Mouse (Mus musculus): Measurements from ENCODE around the gene Tkt. TPM values are rescaled to one million over a fixed set of nuclear protein-coding genes. Genes with fewer than 3 reads are reported as not detected.

The Tkt gene
- polyA plus RNA-seq (2016; fragmentation: Nextera tagmentation; extraction: Ambion mirVana): 85.7 and 90.4 TPM in 2 replicates

DNA sequence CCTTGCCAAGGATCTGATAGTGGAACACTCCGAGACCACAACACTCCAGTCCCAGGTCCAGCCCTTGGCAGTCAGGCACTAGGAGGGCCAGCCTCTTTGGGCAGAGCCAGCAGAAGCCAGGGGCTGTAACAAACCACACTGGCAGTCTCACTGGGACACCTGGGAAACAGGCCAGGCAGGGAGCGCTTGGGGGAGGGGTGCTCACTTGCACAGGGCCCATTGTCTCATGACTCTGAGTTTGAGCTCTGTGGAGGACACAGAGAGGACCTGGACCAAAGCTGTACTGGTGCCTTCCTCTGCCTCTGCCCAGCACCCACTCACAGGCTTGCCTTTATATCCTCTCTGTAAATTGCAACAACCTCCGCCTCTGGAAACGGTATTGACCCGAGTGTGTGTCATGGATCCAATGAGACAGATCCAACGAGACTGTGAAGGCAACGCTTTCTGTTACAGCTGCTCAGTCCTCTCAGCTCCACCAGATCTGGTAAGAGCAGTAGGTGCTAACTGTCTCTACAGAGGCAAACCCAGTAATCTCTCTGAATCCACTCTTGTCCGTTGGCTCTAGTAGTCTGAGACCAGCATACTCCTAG, at the start of gene Tkt:
Gene Tkt (plus strand): TSS at position 229 of the 590 bp plus-strand sequence.
- Histone ChIP-seq H3K4me3 (peak within 1 kb of the TSS; percentile 72), H3K9me3 (replicated peaks) (no peaks in the 10 kb centered on the region), H3K27me3 (replicated peaks) (0 out of 2 replicates have a peak, but pooled peaks cover 9% of the 10 kb centered on the region), H3K36me3 (0 out of 2 replicates have a peak, but pooled peaks cover 2% of the 10 kb centered on the region), H3K27ac (ENCODE audit: poor library complexity, severe bottlenecking) (peak within 1 kb of the TSS; percentile 92), H3K4me2 (peak within 1 kb of the TSS; percentile 89), H3K4me1 (replicated peaks) (peaks cover 38% of the 10 kb centered on the region), H3K9ac (peak within 1 kb of the TSS; percentile 91)
- peak; percentile 17; the same call in 1 of the 2 replicates for ATAC-seq (ENCODE audit: insufficient number of reproducible peaks, low FRiP score)
- 22% methylated on average over 8 of the region's 8 CpGs for WGBS

DNA sequence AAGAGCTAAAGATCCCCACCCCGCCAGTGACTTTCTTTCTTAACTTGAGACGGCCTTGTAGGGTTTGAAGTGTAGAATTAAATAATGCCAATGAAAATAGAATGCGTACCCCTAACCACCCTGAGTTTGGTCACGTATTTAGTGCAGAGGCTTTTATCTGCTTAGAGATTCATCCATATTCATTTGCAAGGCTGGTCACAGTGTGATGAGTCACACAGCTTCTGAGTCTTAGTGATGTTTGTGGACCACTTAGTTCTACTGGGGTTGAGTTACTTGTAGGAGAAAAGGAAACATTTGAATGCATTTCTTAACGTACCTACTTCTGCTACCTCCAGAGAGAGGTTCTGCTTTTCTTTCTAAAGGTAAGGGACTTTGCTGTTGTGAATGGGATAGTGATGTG, 43.2 kb upstream of the Tkt start:
- no peak for ATAC-seq (ENCODE audit: insufficient number of reproducible peaks, low FRiP score)
- no peak overlapping the region for H3K27ac ChIP-seq (ENCODE audit: poor library complexity, severe bottlenecking)
- H3K9ac ChIP-seq: no peak overlapping the region
- peaks cover 57% of the 10 kb centered on the region for H3K36me3 ChIP-seq
- 85% methylated on average over 5 of the region's 5 CpGs for WGBS
- H3K4me2 ChIP-seq: no peak overlapping the region
- H3K27me3 ChIP-seq (replicated peaks): no peaks in the 10 kb centered on the region
- H3K4me1 ChIP-seq (replicated peaks): peaks cover 10% of the 10 kb centered on the region
- no peak overlapping the region for H3K4me3 ChIP-seq
- no peaks in the 10 kb centered on the region for H3K9me3 ChIP-seq (replicated peaks)

DNA sequence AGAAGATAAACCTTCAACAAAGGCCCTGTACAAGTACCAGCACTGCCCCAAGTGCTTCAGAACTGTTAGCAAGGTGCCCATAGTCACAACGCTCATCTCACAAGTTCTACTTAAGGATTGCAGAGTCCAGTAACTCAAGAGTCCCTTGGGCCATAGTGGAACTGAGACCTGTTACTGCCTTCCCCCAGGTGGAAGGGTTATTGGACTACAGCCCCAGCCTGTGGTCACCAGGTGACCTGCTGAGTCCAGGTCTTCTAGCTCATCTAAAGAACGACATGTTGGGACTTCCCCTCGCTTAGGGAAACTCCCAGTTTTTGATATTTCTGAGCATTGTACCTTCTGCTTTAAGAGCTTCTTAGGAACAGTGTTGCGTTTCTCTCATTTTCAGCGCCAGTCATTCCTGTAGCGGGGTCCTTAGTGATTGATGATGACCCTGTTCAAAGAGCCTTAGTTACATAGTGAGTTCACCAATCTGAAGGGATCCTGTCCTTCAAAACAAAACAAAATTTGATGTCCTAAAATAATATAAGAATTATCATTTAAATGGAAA, 37.9 kb upstream of the Tkt start:
- peaks cover 5% of the 10 kb centered on the region for H3K4me1 ChIP-seq (replicated peaks)
- no peak overlapping the region for H3K9ac ChIP-seq
- peaks cover 63% of the 10 kb centered on the region for H3K36me3 ChIP-seq
- ATAC-seq (ENCODE audit: insufficient number of reproducible peaks, low FRiP score): no peak
- H3K27ac ChIP-seq (ENCODE audit: poor library complexity, severe bottlenecking): no peak overlapping the region
- no peak overlapping the region for H3K4me3 ChIP-seq
- no peak overlapping the region for H3K4me2 ChIP-seq
- H3K9me3 ChIP-seq (replicated peaks): no peaks in the 10 kb centered on the region
- no peaks in the 10 kb centered on the region for H3K27me3 ChIP-seq (replicated peaks)
- WGBS: 90% methylated on average over 6 of the region's 6 CpGs

DNA sequence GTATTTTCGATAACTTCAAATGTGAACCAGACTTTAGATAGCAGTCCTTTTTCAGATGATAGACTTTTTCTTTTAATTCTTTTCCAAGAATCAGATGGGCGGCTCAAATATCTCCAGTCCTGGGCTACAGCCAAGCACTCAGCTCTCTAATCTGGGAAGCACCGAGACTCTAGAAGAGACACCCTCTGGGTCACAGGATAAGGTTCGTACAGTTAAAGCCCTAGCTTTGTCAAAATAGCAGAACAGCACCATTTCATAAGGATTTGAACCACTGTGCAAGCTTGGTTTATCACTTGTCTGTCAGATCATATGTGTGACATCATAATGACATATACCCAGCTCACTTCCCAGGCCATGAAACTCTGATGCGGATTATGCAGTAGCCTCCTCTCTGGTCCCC, 35.3 kb upstream of the Tkt start:
- ATAC-seq (ENCODE audit: insufficient number of reproducible peaks, low FRiP score): no peak
- H3K4me1 ChIP-seq (replicated peaks): peaks cover 4% of the 10 kb centered on the region
- no peak overlapping the region for H3K4me3 ChIP-seq
- peaks cover 46% of the 10 kb centered on the region for H3K36me3 ChIP-seq
- H3K27ac ChIP-seq (ENCODE audit: poor library complexity, severe bottlenecking): no peak overlapping the region
- WGBS: 71% methylated on average over 5 of the region's 5 CpGs
- no peaks in the 10 kb centered on the region for H3K27me3 ChIP-seq (replicated peaks)
- no peak overlapping the region for H3K9ac ChIP-seq
- H3K9me3 ChIP-seq (replicated peaks): no peaks in the 10 kb centered on the region
- H3K4me2 ChIP-seq: no peak overlapping the region

DNA sequence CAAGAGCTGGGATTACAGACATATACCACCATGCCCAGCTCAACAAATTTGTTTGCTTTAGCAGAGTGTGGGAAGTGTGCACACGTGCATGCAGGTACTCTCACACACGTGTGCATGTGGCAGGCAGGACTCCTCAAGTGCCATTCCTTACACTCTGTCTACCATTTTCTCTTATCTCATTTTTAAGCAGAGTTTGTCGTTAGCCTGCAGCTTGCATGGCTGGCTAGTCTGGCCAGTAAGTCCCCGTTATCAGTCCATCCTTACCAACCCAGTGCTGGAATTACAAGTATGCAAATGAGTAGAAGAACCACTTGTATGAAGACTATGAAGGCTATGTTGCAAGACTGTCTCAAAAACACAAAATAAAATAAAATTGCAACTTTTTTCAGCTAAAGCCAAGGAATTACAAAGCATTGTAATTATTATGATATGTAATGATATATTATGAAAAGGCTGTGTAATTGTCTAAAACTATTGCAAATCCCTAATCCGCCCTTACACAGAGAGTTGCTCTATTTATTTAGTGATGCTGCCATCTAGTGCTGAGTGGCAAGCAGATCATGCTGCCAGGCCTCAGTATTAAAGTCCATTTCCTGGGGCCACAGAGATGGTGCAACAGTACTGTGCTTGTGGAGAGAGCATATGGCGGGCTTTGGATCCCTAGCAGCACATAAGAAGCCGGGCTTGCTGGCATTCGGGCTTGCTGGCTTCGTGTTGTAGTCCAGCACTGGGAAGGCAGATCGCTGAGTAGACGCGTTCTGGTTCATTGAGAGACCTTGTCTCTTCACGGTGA, 32.0 kb upstream of the Tkt start:
- Histone ChIP-seq H3K9me3 (replicated peaks) (no peaks in the 10 kb centered on the region), H3K36me3 (peaks cover 62% of the 10 kb centered on the region), H3K4me1 (replicated peaks) (peaks cover 4% of the 10 kb centered on the region), H3K4me2 (no peak overlapping the region), H3K27ac (ENCODE audit: poor library complexity, severe bottlenecking) (no peak overlapping the region), H3K4me3 (no peak overlapping the region), H3K27me3 (replicated peaks) (no peaks in the 10 kb centered on the region), H3K9ac (no peak overlapping the region)
- 68% methylated on average over 13 of the region's 13 CpGs for WGBS
- 0 out of 2 replicates have a peak, but pooled peaks have one; percentile 18 for ATAC-seq (ENCODE audit: insufficient number of reproducible peaks, low FRiP score)

DNA sequence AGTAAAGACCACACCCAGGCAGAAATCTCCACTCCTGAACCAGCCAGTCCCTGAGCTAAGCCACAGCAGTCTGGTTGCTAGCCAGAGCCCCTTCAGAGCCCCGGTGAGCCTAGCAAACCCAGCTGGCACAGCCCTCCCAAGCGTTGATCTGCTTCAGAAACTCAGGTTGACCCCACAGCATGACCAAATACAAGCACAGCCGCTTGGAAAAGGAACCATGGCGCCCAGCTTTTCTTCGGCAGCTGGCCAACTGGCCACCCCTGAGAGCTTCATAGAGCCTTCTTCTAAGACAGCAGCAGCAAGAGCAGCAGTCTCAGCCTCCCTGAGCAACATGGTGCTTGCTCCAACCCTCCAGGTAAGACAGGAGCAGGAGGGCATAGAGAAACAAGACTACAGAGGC, 28.8 kb upstream of the Tkt start:
- Histone ChIP-seq H3K4me3 (no peak overlapping the region), H3K27ac (ENCODE audit: poor library complexity, severe bottlenecking) (no peak overlapping the region), H3K9ac (no peak overlapping the region), H3K27me3 (replicated peaks) (no peaks in the 10 kb centered on the region), H3K4me1 (replicated peaks) (peaks cover 4% of the 10 kb centered on the region), H3K36me3 (peaks cover 72% of the 10 kb centered on the region), H3K9me3 (replicated peaks) (no peaks in the 10 kb centered on the region), H3K4me2 (no peak overlapping the region)
- no peak for ATAC-seq (ENCODE audit: insufficient number of reproducible peaks, low FRiP score)
- 88% methylated on average over 5 of the region's 5 CpGs for WGBS

DNA sequence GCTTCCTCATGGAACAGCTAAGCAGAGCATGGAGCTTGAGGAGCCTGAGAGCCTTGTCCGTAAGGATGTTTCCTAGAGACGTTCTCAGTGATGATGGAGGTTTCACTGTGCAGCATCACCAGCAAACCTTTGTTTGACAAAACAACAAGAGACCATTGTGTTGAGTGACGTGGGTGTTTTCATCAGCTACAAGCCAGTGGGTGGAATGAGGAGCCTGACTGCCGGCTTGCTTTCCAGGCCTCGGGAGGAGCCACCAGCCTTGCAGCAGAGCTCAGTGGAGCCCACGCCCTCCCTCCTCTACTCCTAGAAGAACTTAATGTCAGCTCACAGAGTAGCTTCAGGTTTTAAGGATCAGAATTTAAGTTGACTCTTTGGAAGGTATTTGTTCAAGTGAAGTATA, 24.8 kb upstream of the Tkt start:
- no peak for ATAC-seq (ENCODE audit: insufficient number of reproducible peaks, low FRiP score)
- no peak overlapping the region for H3K4me2 ChIP-seq

DNA sequence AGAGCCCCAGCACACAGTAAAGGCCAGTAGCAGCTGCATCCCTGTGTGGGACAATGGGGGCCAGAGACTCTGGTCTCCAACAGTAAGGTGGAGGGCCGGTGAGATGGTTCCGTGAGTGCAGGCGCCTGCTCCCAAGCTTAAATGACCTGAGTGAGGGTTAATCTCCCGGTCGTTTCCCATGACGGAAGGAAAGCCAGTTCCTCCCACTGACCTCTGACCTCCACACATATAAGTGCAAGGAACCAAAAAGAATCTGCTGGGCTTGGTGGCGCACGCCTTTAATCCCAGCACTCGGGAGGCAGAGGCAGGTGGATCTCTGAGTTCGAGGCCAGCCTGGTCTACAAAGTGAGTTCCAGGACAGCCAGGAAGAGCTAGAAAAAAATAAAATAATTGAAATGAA, 19.8 kb upstream of the Tkt start:
- no peak for ATAC-seq (ENCODE audit: insufficient number of reproducible peaks, low FRiP score)
- no peaks in the 10 kb centered on the region for H3K9me3 ChIP-seq (replicated peaks)

More for the DNA sequence above, 24.8 kb upstream of the Tkt start:
- 68% methylated on average over 6 of the region's 6 CpGs for WGBS
- Histone ChIP-seq H3K36me3 (peaks cover 90% of the 10 kb centered on the region), H3K4me3 (no peak overlapping the region), H3K9ac (no peak overlapping the region), H3K27me3 (replicated peaks) (no peaks in the 10 kb centered on the region), H3K9me3 (replicated peaks) (no peaks in the 10 kb centered on the region), H3K4me1 (replicated peaks) (peaks cover 10% of the 10 kb centered on the region; the same call in 1 of the 2 replicates), H3K27ac (ENCODE audit: poor library complexity, severe bottlenecking) (no peak overlapping the region)

DNA sequence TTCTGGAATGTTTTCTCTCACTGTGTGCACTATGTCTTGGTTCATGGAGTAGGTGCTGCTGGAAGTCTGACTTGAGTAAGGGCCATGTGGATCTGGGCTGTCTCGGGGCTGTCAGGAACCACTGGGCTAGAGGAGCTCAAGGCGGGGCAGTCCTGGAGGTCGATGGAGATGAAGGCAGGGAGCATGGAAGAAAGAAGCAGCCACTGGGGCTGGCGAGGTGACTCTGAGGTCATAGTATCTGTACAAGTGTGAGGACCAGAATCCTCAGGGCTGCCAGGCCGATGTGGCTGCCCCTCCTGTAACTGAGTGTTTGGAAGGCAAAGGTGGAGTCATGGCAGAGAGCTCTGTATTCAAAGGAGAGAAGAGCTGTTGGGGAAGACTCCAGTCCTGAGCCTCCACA, 19.2 kb upstream of the Tkt start:
- no peak for ATAC-seq (ENCODE audit: insufficient number of reproducible peaks, low FRiP score)
- Histone ChIP-seq H3K27ac (ENCODE audit: poor library complexity, severe bottlenecking) (no peak overlapping the region), H3K4me3 (no peak overlapping the region), H3K9me3 (replicated peaks) (no peaks in the 10 kb centered on the region), H3K4me1 (replicated peaks) (peaks cover 19% of the 10 kb centered on the region), H3K27me3 (replicated peaks) (no peaks in the 10 kb centered on the region), H3K9ac (no peak overlapping the region), H3K4me2 (no peak overlapping the region), H3K36me3 (peaks cover 40% of the 10 kb centered on the region)
- WGBS: 58% methylated on average over 5 of the region's 5 CpGs

More for the DNA sequence above, 19.8 kb upstream of the Tkt start:
- Histone ChIP-seq H3K36me3 (peaks cover 46% of the 10 kb centered on the region), H3K4me3 (no peak overlapping the region), H3K27ac (ENCODE audit: poor library complexity, severe bottlenecking) (no peak overlapping the region), H3K4me2 (no peak overlapping the region), H3K27me3 (replicated peaks) (no peaks in the 10 kb centered on the region), H3K9ac (no peak overlapping the region), H3K4me1 (replicated peaks) (peaks cover 19% of the 10 kb centered on the region)
- WGBS: 88% methylated on average over 10 of the region's 10 CpGs

DNA sequence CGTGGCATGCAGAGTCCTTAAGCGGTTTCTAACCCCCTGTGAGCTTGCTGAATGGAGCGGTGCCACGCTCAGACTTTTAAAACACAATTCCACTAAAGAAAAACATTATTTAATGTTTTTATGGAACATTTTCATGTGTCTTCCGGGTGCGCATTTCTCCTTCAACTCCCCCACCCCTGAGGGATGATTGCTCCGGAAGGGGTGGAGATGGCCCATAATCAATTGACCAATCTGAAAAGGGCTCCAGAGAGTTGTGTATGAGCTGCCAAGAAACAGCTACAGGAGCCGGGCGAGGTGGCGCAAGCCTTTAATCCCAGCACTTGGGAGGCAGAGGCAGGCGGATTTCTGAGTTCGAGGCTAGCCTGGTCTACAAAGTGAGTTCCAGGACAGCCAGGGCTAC, 18.7 kb upstream of the Tkt start:
- ATAC-seq (ENCODE audit: insufficient number of reproducible peaks, low FRiP score): no peak
- 92% methylated on average over 12 of the region's 12 CpGs for WGBS
- Histone ChIP-seq H3K27ac (ENCODE audit: poor library complexity, severe bottlenecking) (no peak overlapping the region), H3K4me2 (no peak overlapping the region), H3K4me1 (replicated peaks) (peaks cover 19% of the 10 kb centered on the region), H3K4me3 (no peak overlapping the region), H3K9me3 (replicated peaks) (no peaks in the 10 kb centered on the region), H3K9ac (no peak overlapping the region), H3K27me3 (replicated peaks) (no peaks in the 10 kb centered on the region), H3K36me3 (peaks cover 38% of the 10 kb centered on the region)

DNA sequence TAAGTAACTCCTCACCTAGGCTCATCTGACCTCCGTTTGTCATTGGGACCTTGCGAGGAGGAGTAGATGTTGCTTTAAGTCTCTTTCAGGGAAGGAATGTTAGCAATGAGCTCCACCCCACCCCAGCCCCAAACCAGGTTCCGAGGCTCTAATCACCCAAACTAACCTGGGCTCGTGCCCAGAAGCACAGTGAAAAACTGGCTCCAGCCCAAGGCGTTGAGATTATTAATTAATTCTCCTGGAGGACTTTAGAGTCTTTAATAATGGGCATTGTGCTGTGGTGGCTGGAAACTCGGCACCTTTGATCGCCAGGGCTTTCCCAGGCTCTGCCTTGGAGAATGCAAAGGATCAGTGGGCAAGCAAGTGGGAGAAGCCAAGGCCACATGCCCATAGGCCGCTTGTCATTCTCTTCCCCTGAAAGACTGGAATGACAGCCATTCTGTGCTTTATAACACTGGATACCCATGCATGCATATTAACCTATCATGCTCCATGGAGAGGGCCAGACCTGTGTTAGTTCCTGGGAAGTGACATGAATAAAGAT, 17.4 kb upstream of the Tkt start:
- Histone ChIP-seq H3K27ac (ENCODE audit: poor library complexity, severe bottlenecking) (no peak overlapping the region), H3K4me1 (replicated peaks) (peaks cover 9% of the 10 kb centered on the region)

More for the DNA sequence above, 17.4 kb upstream of the Tkt start:
- no peaks in the 10 kb centered on the region for H3K9me3 ChIP-seq (replicated peaks)
- no peak for ATAC-seq (ENCODE audit: insufficient number of reproducible peaks, low FRiP score)
- no peak overlapping the region for H3K4me3 ChIP-seq
- H3K4me2 ChIP-seq: no peak overlapping the region
- peaks cover 25% of the 10 kb centered on the region for H3K36me3 ChIP-seq
- no peak overlapping the region for H3K9ac ChIP-seq
- 64% methylated on average over 8 of the region's 8 CpGs for WGBS
- H3K27me3 ChIP-seq (replicated peaks): no peaks in the 10 kb centered on the region
